Mouse (Mus musculus) megakaryocyte-erythroid progenitor cell, adult 5 weeks (primary cell): ENCODE data around the gene Zfp995. TPM values are rescaled to one million over a fixed set of nuclear protein-coding genes. Genes with fewer than 3 reads are reported as not detected.

Experiments
- polyA plus RNA-seq: library from polyadenylated mRNA; stranded (reverse); fragments of >175 nt; gene quantifications from 2 replicates; pipeline ENCODE4 v1.2.3, GENCODE M21; 2012

The Zfp995 gene
- 0.29 and 0.75 TPM in 2 replicates for polyA plus RNA-seq

GRCm38 (mm10) chr17:21909456-21910052 lies at the start of gene Zfp995:
TSS of gene Zfp995 (minus strand) at chr17:21909926.

GRCm38 (mm10) chr17:21845545-21846321 lies 64.0 kb downstream of the Zfp995 start, which contains the start of gene Zfp820:
TSS of gene Zfp820 (minus strand) at chr17:21845772.

Other genes starting within 250 kb of the Zfp995 start
- gene Gm10226, start 218.1 kb downstream of the Zfp995 start, polyA plus RNA-seq: 0.68 TPM in 1 of 2 replicates, not detected in the other
- 0.14 and 0.21 TPM in 2 replicates for gene Zfp760, start 202.2 kb downstream of the Zfp995 start, polyA plus RNA-seq
- gene Zfp229, start 179.1 kb downstream of the Zfp995 start, polyA plus RNA-seq: 1.0 and 2.9 TPM in 2 replicates
- gene Zfp820, start 64.2 kb downstream of the Zfp995 start, polyA plus RNA-seq: 0.29 and 0.50 TPM in 2 replicates
- 0.86 TPM in 2 replicates for gene Zfp942, start 52.5 kb upstream of the Zfp995 start, polyA plus RNA-seq
- 0.52 and 1.3 TPM in 2 replicates for gene Zfp943, start 52.6 kb upstream of the Zfp995 start, polyA plus RNA-seq